Mouse (Mus musculus): ENCODE data around the gene Tmco3.

- TF ChIP-seq CTCF (IDR thresholded peaks at IDR 0.05; ENCODE audit: low read depth) (0 out of 2 replicates have a peak, but pooled peaks have one; percentile 4), EP300 (IDR thresholded peaks at IDR 0.05; ENCODE audit: low read depth) (no peak)
Measured at GRCm38 (mm10) chr8:13244343-13244880, 43.6 kb upstream of the Tmco3 start.

Data from heart, postnatal 0 days (tissue).